Mouse (Mus musculus) C2C12 (cell line): ENCODE results near the gene Trim65. TPM values are rescaled to one million over a fixed set of nuclear protein-coding genes. Genes with fewer than 3 reads are reported as not detected.
"Not testable (repeated sequence)": the region's sequence is repeated elsewhere in the genome, so short reads cannot be mapped to it uniquely, and the experiment has no call there.

Experiments
- H3K27me3 ChIP-seq: one replicate; pipeline ENCODE4 v1.6.1; 2011; ENCODE audit not compliant: control insufficient read depth, insufficient read depth, insufficient read length
- H3K36me3 ChIP-seq: one replicate; pipeline ENCODE4 v1.6.1; 2011; ENCODE audit not compliant: control insufficient read depth, insufficient read depth
- H3K4me3 ChIP-seq: one replicate; pipeline ENCODE4 v1.5.1; 2011; ENCODE audit warnings: mild to moderate bottlenecking, control low read depth; ENCODE audit not compliant: poor library complexity, insufficient read depth, severe bottlenecking
- H3K79me2 ChIP-seq: one replicate; pipeline ENCODE4 v1.6.1; 2011; ENCODE audit not compliant: control insufficient read depth, insufficient read depth
- H3K79me3 ChIP-seq: one replicate; pipeline ENCODE4 v1.6.1; 2011; ENCODE audit warnings: low read depth, control low read depth
- H3ac ChIP-seq: one replicate; pipeline ENCODE3; 2011; ENCODE audit warnings: low read depth; ENCODE audit not compliant: control insufficient read depth, insufficient read length
- CEBPB ChIP-seq: IDR thresholded peaks from one replicate; pipeline ENCODE4 v1.6.1; 2011; ENCODE audit warnings: low read depth, mild to moderate bottlenecking, control low read depth, moderate library complexity
- CTCF ChIP-seq: IDR thresholded peaks from one replicate; pipeline ENCODE4 v1.5.1; 2011; ENCODE audit not compliant: control insufficient read depth, insufficient read depth, insufficient read length
- FOSL1 ChIP-seq: IDR thresholded peaks from one replicate; pipeline ENCODE4 v1.8.0; 2011; ENCODE audit warnings: mild to moderate bottlenecking, low read length; ENCODE audit not compliant: poor library complexity, insufficient read depth, severe bottlenecking
- MAX ChIP-seq: IDR thresholded peaks from one replicate; pipeline ENCODE4 v1.6.1; 2011; ENCODE audit warnings: mild to moderate bottlenecking, control low read depth
- MYOD1 ChIP-seq: IDR thresholded peaks from one replicate; pipeline ENCODE4 v1.6.1; 2011; ENCODE audit warnings: low read depth; ENCODE audit not compliant: control insufficient read depth, insufficient read length
- MYOG ChIP-seq: IDR thresholded peaks from one replicate; pipeline ENCODE4 v1.6.1; 2011; ENCODE audit not compliant: control insufficient read depth, insufficient read length; ENCODE audit errors: extremely low read depth
- USF1 ChIP-seq: IDR thresholded peaks from one replicate; pipeline ENCODE4 v1.6.1; 2011; ENCODE audit warnings: low read depth, mild to moderate bottlenecking, control low read depth, moderate library complexity
- polyA plus RNA-seq: library from polyadenylated mRNA; unstranded; fragments of >200 nt; fragmentation: generic; extraction: Trizol; gene quantifications from one replicate; pipeline ENCODE4 v1.2.1, GENCODE M21; 2012; ENCODE audit warnings: missing spikeins

Gene Trim65
- polyA plus RNA-seq, 1 experiment, result 2.7 TPM

GRCm38 (mm10) chr11:116127156-116127980, 3.6 kb downstream of the Trim65 start, which contains the start of gene Trim47:
Trim47 (minus strand) TSS chr11:116127210.
- H3ac ChIP-seq, result no peak within 1 kb of the TSS
- H3K4me3 ChIP-seq, result no peak within 1 kb of the TSS
- H3K79me2 ChIP-seq, result peaks cover 18% of the 10 kb centered on the region
- no peak for TF ChIP-seq FOSL1
- no peak for TF ChIP-seq MYOG
- H3K27me3 ChIP-seq, result no peaks in the 10 kb centered on the region
- H3K36me3 ChIP-seq, result peaks cover 40% of the 10 kb centered on the region
- H3K79me3 ChIP-seq, result no peaks in the 10 kb centered on the region

- TF ChIP-seq CTCF, result no peak
- TF ChIP-seq MYOD1, result no peak
- no peak for TF ChIP-seq MAX
- TF ChIP-seq MYOG, result no peak
- no peak for TF ChIP-seq CEBPB
- no peak for TF ChIP-seq FOSL1
- no peak for TF ChIP-seq USF1
- H3K4me3 ChIP-seq, result no peak overlapping the region
- H3K27me3 ChIP-seq, result no peaks in the 10 kb centered on the region
These were observed 4.7 kb downstream of the Trim65 start for GRCm38 (mm10) chr11:116126261-116126660.

GRCm38 (mm10) chr11:116121731-116122245, 9.1 kb downstream of the Trim65 start:
- peaks cover 27% of the 10 kb centered on the region for H3K36me3 ChIP-seq

More at GRCm38 (mm10) chr11:116126261-116126660, 4.7 kb downstream of the Trim65 start:
- Histone ChIP-seq H3ac (no peak overlapping the region), H3K79me3 (no peaks in the 10 kb centered on the region), H3K36me3 (peaks cover 29% of the 10 kb centered on the region), H3K79me2 (peaks cover 18% of the 10 kb centered on the region)

GRCm38 (mm10) chr11:116117819-116118218, 13.1 kb downstream of the Trim65 start:
- Histone ChIP-seq H3K79me2 (no peaks in the 10 kb centered on the region), H3ac (no peak overlapping the region), H3K79me3 (no peaks in the 10 kb centered on the region), H3K36me3 (peaks cover 5% of the 10 kb centered on the region), H3K27me3 (no peaks in the 10 kb centered on the region), H3K4me3 (no peak overlapping the region)
- no peak for TF ChIP-seq MYOG
- no peak for TF ChIP-seq USF1
- TF ChIP-seq FOSL1, result no peak
- no peak for TF ChIP-seq MYOD1
- no peak for TF ChIP-seq MAX
- TF ChIP-seq CTCF, result no peak
- no peak for TF ChIP-seq CEBPB

More at GRCm38 (mm10) chr11:116121731-116122245, 9.1 kb downstream of the Trim65 start:
- not testable (repeated sequence) for H3K79me2 ChIP-seq, H3K27me3 ChIP-seq, H3K79me3 ChIP-seq, H3ac ChIP-seq, H3K4me3 ChIP-seq

- H3K27me3 ChIP-seq, result no peaks in the 10 kb centered on the region
- no peaks in the 10 kb centered on the region for H3K36me3 ChIP-seq
- no peak overlapping the region for H3K4me3 ChIP-seq
- no peak overlapping the region for H3ac ChIP-seq
- no peaks in the 10 kb centered on the region for H3K79me2 ChIP-seq
- TF ChIP-seq USF1, result no peak
- no peak for TF ChIP-seq MAX
- no peak for TF ChIP-seq CTCF
- TF ChIP-seq CEBPB, result no peak
- no peak for TF ChIP-seq FOSL1
- no peak for TF ChIP-seq MYOD1
- no peak for TF ChIP-seq MYOG
- H3K79me3 ChIP-seq, result no peaks in the 10 kb centered on the region
These were observed 13.7 kb downstream of the Trim65 start for GRCm38 (mm10) chr11:116117241-116117640.

- TF ChIP-seq CEBPB (no peak), MYOG (no peak), FOSL1 (no peak), USF1 (no peak), MAX (no peak), CTCF (no peak), MYOD1 (no peak)
- Histone ChIP-seq H3K36me3 (peaks cover 13% of the 10 kb centered on the region), H3ac (no peak overlapping the region), H3K27me3 (no peaks in the 10 kb centered on the region), H3K4me3 (no peak overlapping the region), H3K79me2 (peaks cover 33% of the 10 kb centered on the region), H3K79me3 (peaks cover 9% of the 10 kb centered on the region)
These were observed 19.2 kb downstream of the Trim65 start for GRCm38 (mm10) chr11:116111611-116112203.
